Mouse (Mus musculus) macrophage (primary cell): ENCODE measurements around the gene Dpep3. TPM values are rescaled to one million over a fixed set of nuclear protein-coding genes. Genes with fewer than 3 reads are reported as not detected.
"Not testable (repeated sequence)": the region's sequence is repeated elsewhere in the genome, so short reads cannot be mapped to it uniquely, and the experiment has no call there.

Experiments used
- H3K27ac ChIP-seq: fragments of 350-480 bp; formaldehyde crosslinking; 2 replicates; pipeline ENCODE4 v1.9.0; 2021
- H3K36me3 ChIP-seq: fragments of 350-480 bp; formaldehyde crosslinking; 2 replicates; pipeline ENCODE4 v1.9.0; 2021; ENCODE audit errors: inconsistent target
- H3K4me3 ChIP-seq: fragments of 350-480 bp; formaldehyde crosslinking; 2 replicates; pipeline ENCODE4 v1.9.0; 2021; ENCODE audit errors: inconsistent target
- H3K79me2 ChIP-seq: fragments of 350-480 bp; formaldehyde crosslinking; 2 replicates; pipeline ENCODE4 v1.9.0; 2021; ENCODE audit errors: inconsistent target
- WGBS: methylation state at CpG from one replicate; pipeline ENCODE4 v1.1.7; 2026; ENCODE audit warnings: inconsistent platforms; ENCODE audit not compliant: missing documents; 5-methylcytosine and 5-hydroxymethylcytosine counted together
- polyA plus RNA-seq: library from polyadenylated mRNA; stranded (reverse); fragments of 250-400 nt; gene quantifications from 3 replicates; pipeline ENCODE4 v1.2.4, GENCODE M21; 2018; ENCODE audit warnings: inconsistent platforms

Gene Dpep3
- polyA plus RNA-seq, 1 experiment from 2014 or later, result 0.10 TPM

GRCm38 (mm10) chr8:105996359-105996758 is 17.1 kb upstream of the Dpep3 start:
- Histone ChIP-seq H3K36me3 (no peaks in the 10 kb centered on the region), H3K4me3 (no peak overlapping the region), H3K27ac (peak overlapping the region; percentile 91), H3K79me2 (peaks cover under 1% of the 10 kb centered on the region; the same call in 1 of the 2 replicates)
- 2% methylated on average over 5 of the region's 7 CpGs for WGBS

- no peak overlapping the region for H3K27ac ChIP-seq
- H3K79me2 ChIP-seq, result peaks cover 18% of the 10 kb centered on the region
- H3K4me3 ChIP-seq, result no peak overlapping the region
- H3K36me3 ChIP-seq, result peaks cover 12% of the 10 kb centered on the region
- WGBS, result 90% methylated on average over 4 of the region's 4 CpGs
These were observed 14.0 kb upstream of the Dpep3 start for GRCm38 (mm10) chr8:105993226-105993625.

GRCm38 (mm10) chr8:105992499-105992898 is 13.3 kb upstream of the Dpep3 start:
- 38% methylated on average over 5 of the region's 5 CpGs for WGBS
- Histone ChIP-seq H3K36me3 (peaks cover 20% of the 10 kb centered on the region), H3K27ac (peak overlapping the region; percentile 86)

GRCm38 (mm10) chr8:105991546-105991945 is 12.3 kb upstream of the Dpep3 start:
- Histone ChIP-seq H3K4me3 (peak overlapping the region; percentile 35), H3K36me3 (peaks cover 24% of the 10 kb centered on the region), H3K27ac (peak overlapping the region; percentile 86), H3K79me2 (peaks cover 18% of the 10 kb centered on the region)
- 25% methylated on average over 2 of the region's 2 CpGs for WGBS

More at GRCm38 (mm10) chr8:105992499-105992898, 13.3 kb upstream of the Dpep3 start:
- Histone ChIP-seq H3K4me3 (no peak overlapping the region), H3K79me2 (peaks cover 18% of the 10 kb centered on the region)

GRCm38 (mm10) chr8:105990856-105991387 is 11.7 kb upstream of the Dpep3 start, which contains the start of gene Dus2:
Gene Dus2, plus strand, starts transcription at chr8:105991337.
- 13% methylated on average over 15 of the region's 15 CpGs for WGBS
- H3K36me3 ChIP-seq, result peaks cover 24% of the 10 kb centered on the region
- H3K4me3 ChIP-seq, result peak within 1 kb of the TSS; percentile 35
- H3K79me2 ChIP-seq, result peaks cover 18% of the 10 kb centered on the region
- H3K27ac ChIP-seq, result peak within 1 kb of the TSS; percentile 86

GRCm38 (mm10) chr8:105988546-105988945 is 9.3 kb upstream of the Dpep3 start:
- WGBS, result 94% methylated on average over 11 of the region's 11 CpGs
- H3K36me3 ChIP-seq, result peaks cover 32% of the 10 kb centered on the region
- no peak overlapping the region for H3K27ac ChIP-seq
- no peak overlapping the region for H3K4me3 ChIP-seq
- H3K79me2 ChIP-seq, result peaks cover 18% of the 10 kb centered on the region

- Histone ChIP-seq H3K27ac (peak overlapping the region; percentile 48), H3K36me3 (peaks cover 22% of the 10 kb centered on the region)
- not testable (repeated sequence) for H3K79me2 ChIP-seq, H3K4me3 ChIP-seq
- 35% methylated on average over 5 of the region's 11 CpGs for WGBS
These were observed 4.2 kb upstream of the Dpep3 start for GRCm38 (mm10) chr8:105983406-105983805.

- no peak overlapping the region for H3K27ac ChIP-seq
- WGBS, result 89% methylated on average over 1 of the region's 1 CpGs
These were observed 1.9 kb upstream of the Dpep3 start for GRCm38 (mm10) chr8:105981146-105981545.

GRCm38 (mm10) chr8:105975363-105975762 is 3.9 kb downstream of the Dpep3 start:
- no peak overlapping the region for H3K4me3 ChIP-seq
- no peaks in the 10 kb centered on the region for H3K36me3 ChIP-seq
- no peak overlapping the region for H3K27ac ChIP-seq
- WGBS, result 87% methylated on average over 7 of the region's 7 CpGs
- H3K79me2 ChIP-seq, result no peaks in the 10 kb centered on the region

More at GRCm38 (mm10) chr8:105981146-105981545, 1.9 kb upstream of the Dpep3 start:
- no peaks in the 10 kb centered on the region for H3K79me2 ChIP-seq
- peaks cover 8% of the 10 kb centered on the region; the same call in 1 of the 2 replicates for H3K36me3 ChIP-seq
- no peak overlapping the region for H3K4me3 ChIP-seq

GRCm38 (mm10) chr8:105971019-105971720 is 8.1 kb downstream of the Dpep3 start:
- H3K36me3 ChIP-seq, result no peaks in the 10 kb centered on the region
- no peak overlapping the region for H3K27ac ChIP-seq
- 87% methylated on average over 7 of the region's 8 CpGs for whole genome bisulfite sequencing
- H3K4me3 ChIP-seq, result no peak overlapping the region
- H3K79me2 ChIP-seq, result no peaks in the 10 kb centered on the region

- Histone ChIP-seq H3K27ac (no peak overlapping the region), H3K4me3 (no peak overlapping the region), H3K36me3 (no peaks in the 10 kb centered on the region), H3K79me2 (peaks cover 11% of the 10 kb centered on the region)
- WGBS, result 100% methylated on average over 1 of the region's 1 CpGs
These were observed 9.9 kb downstream of the Dpep3 start for GRCm38 (mm10) chr8:105969367-105969766.

- peaks cover 36% of the 10 kb centered on the region for H3K79me2 ChIP-seq
- 36% methylated on average over 19 of the region's 19 CpGs for WGBS
- H3K27ac ChIP-seq, result no peak overlapping the region
- H3K4me3 ChIP-seq, result no peak overlapping the region; the same call in 1 of the 2 replicates
- H3K36me3 ChIP-seq, result no peaks in the 10 kb centered on the region
These were observed 12.4 kb downstream of the Dpep3 start for GRCm38 (mm10) chr8:105966692-105967311.

GRCm38 (mm10) chr8:105965905-105966341 is 13.3 kb downstream of the Dpep3 start, which contains the start of gene Slc12a4:
Gene Slc12a4, minus strand, starts transcription at chr8:105966097.
- 0% methylated on average over 35 of the region's 47 CpGs for WGBS
- H3K79me2 ChIP-seq, result peaks cover 45% of the 10 kb centered on the region
- no peaks in the 10 kb centered on the region for H3K36me3 ChIP-seq
- H3K27ac ChIP-seq, result no peak within 1 kb of the TSS
- peak within 1 kb of the TSS; percentile 44 for H3K4me3 ChIP-seq

GRCm38 (mm10) chr8:105965266-105965904 is 13.8 kb downstream of the Dpep3 start:
- WGBS, result 7% methylated on average over 40 of the region's 40 CpGs
- no peaks in the 10 kb centered on the region for H3K36me3 ChIP-seq
- no peak overlapping the region for H3K27ac ChIP-seq
- H3K79me2 ChIP-seq, result peaks cover 47% of the 10 kb centered on the region
- H3K4me3 ChIP-seq, result peak overlapping the region; percentile 44
